Mouse (Mus musculus) megakaryocyte, embryonic 14.5 days (primary cell): ENCODE results near the gene Nedd4.

ENCODE experiments used
- FLI1 ChIP-seq: IDR thresholded peaks from 2 replicates; pipeline ENCODE4 v1.6.1; 2012; ENCODE audit warnings: low read length, inconsistent platforms, mixed read lengths
- GATA1 ChIP-seq: IDR thresholded peaks from 3 replicates; pipeline ENCODE4 v1.6.1; 2012; ENCODE audit warnings: mixed read lengths, low read length, inconsistent platforms, borderline replicate concordance

DNA sequence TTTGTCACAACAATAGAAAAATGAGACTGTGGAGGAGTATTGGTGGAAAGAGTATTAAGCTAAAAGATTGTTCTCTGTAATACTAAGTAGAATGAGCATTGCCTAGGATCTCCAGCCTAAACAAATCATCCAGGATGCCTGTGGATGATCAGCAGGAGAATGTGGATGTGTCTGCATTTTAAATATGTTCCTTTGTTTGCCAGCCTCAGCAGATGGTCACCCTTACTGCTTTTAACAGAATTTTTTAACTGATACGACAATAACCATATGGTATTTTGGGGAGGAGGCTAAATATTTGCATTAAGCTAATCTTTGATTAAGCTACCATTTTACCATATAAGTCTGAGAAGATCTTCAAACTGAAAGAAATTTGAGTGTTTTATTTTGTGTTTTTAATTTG, 34.5 kb upstream of the Nedd4 start:
- TF ChIP-seq GATA1 = no peak
- TF ChIP-seq FLI1 = no peak
